8 mouse cellular contexts compared by ENCODE assay signal in genomic region chr6:121274356-121274755, GRCm38 (mm10). TPM values are rescaled to one million over a fixed set of nuclear protein-coding genes. Genes with fewer than 3 reads are reported as not detected.
DNase-seq lines count a peak whose midpoint lies in the region; ATAC-seq and TF ChIP-seq lines count a peak whose summit lies in the region.

No protein-coding gene starts in this region.

- ATAC-seq in embryonic facial prominence, embryonic 14.5 days (ENCODE audit: low read depth), result no peak
- ATAC-seq in megakaryocyte, adult 5-6 weeks (ENCODE audit: poor library complexity, severe bottlenecking), result peak; percentile 36; the same call in 1 of the 2 replicates
- ATAC-seq in inflammation-experienced regulatory T-cells, adult 6 months, result no peak

- no peaks in the 10 kb centered on the region for H3K36me3 ChIP-seq in ES-E14 (ENCODE audit: control insufficient read depth, insufficient read depth, low read length, poor library complexity, severe bottlenecking)
- no peaks in the 10 kb centered on the region for H3K36me3 ChIP-seq in embryonic facial prominence, embryonic 14.5 days (ENCODE audit: control insufficient read depth, insufficient read depth, low read length)

- intact Hi-C loops in heart, postnatal 25 days (cut with DNase I), result loop anchor here (5.0 kb wide), 1 partner anchor 63 kb away; no protein-coding TSS in a partner anchor

- H3K4me2 ChIP-seq in embryonic facial prominence, embryonic 14.5 days (ENCODE audit: low read depth, low read length), result no peak overlapping the region

- no peak overlapping the region for H3K9ac ChIP-seq in ES-E14 (ENCODE audit: insufficient read depth, low read depth, low read length, poor library complexity, severe bottlenecking)
- no peak overlapping the region for H3K9ac ChIP-seq in embryonic facial prominence, embryonic 14.5 days (ENCODE audit: low read depth, low read length)

- no peaks in the 10 kb centered on the region for H3K4me1 ChIP-seq in ES-E14 (ENCODE audit: control insufficient read depth in 2 of 2, insufficient read depth in 2 of 2, low read length in 2 of 2, poor library complexity in 1 of 2)
- no peaks in the 10 kb centered on the region for H3K4me1 ChIP-seq in embryonic facial prominence, embryonic 14.5 days (ENCODE audit: control insufficient read depth, insufficient read depth, low read length)

- H3K9me3 ChIP-seq in ES-E14 (ENCODE audit: control insufficient read depth, insufficient read depth, low read depth, low read length), result no peaks in the 10 kb centered on the region
- no peaks in the 10 kb centered on the region for H3K9me3 ChIP-seq in embryonic facial prominence, embryonic 14.5 days (ENCODE audit: control insufficient read depth, low read length)

- peak; percentile 10 for DNase-seq in heart, postnatal 4 days
- DNase-seq in heart, postnatal 25 days (ENCODE audit: low spot score), result no peak
- DNase-seq in 416B (ENCODE audit: low read depth), result peak; percentile 83
- DNase-seq in ES-E14 (ENCODE audit: low read depth, low spot score), result peak; percentile 57
- DNase-seq in embryonic facial prominence, embryonic 14.5 days (ENCODE audit: low spot score), result peak; percentile 51
- DNase-seq in ovary, postnatal 14 days (ENCODE audit: low spot score), result no peak

- no peak overlapping the region for H3K4me3 ChIP-seq in ES-E14 (ENCODE audit: insufficient read depth in 1 of 2, low read depth in 1 of 2, low read length in 2 of 2, poor library complexity in 1 of 2, severe bottlenecking in 1 of 2)
- H3K4me3 ChIP-seq in embryonic facial prominence, embryonic 14.5 days (ENCODE audit: low read depth, low read length), result no peak overlapping the region

- no peaks in the 10 kb centered on the region for H3K27me3 ChIP-seq in embryonic facial prominence, embryonic 14.5 days (replicated peaks; ENCODE audit: control insufficient read depth, insufficient read depth, low read length)

- H3K27ac ChIP-seq in ES-E14 (ENCODE audit: insufficient read depth, low read depth, low read length, poor library complexity, severe bottlenecking), result no peak overlapping the region
- H3K27ac ChIP-seq in embryonic facial prominence, embryonic 14.5 days (replicated peaks; ENCODE audit: low read depth, low read length), result no peak overlapping the region

- in situ Hi-C loops in ES-E14 (cut with MboI; ENCODE audit: low sequenced_read_pairs in 2 of 2, unreplicated experiment in 2 of 2), result loop anchor here in 1 of 2 experiments (25.0 kb wide), 1 partner anchor 88 kb away; no protein-coding TSS in a partner anchor

- WGBS in embryonic facial prominence, embryonic 14.5 days, result 80% methylated on average over 3 of the region's 3 CpGs

TF ChIP-seq in ES-E14, 5 proteins besides CTCF, POLR2A, EP300 and RAD21:
- TF ChIP-seq CHD2 (IDR thresholded peaks at IDR 0.05; ENCODE audit: low read depth, low read length), result no peak
- TF ChIP-seq MAFK (IDR thresholded peaks at IDR 0.05; ENCODE audit: insufficient read depth, low read depth, low read length), result no peak
- no peak for TF ChIP-seq ZNF384 (IDR thresholded peaks at IDR 0.05; ENCODE audit: low read depth, low read length)
- no peak for TF ChIP-seq HCFC1 (IDR thresholded peaks at IDR 0.05; ENCODE audit: borderline replicate concordance, insufficient read depth, low read length)
- TF ChIP-seq ZC3H11A (IDR thresholded peaks at IDR 0.05; ENCODE audit: borderline replicate concordance, low read depth, low read length), result 0 out of 2 replicates have a peak, but pooled peaks have one; percentile 2

RNA-seq across cellular contexts. Expression of gene Slc6a13, which starts 25.7 kb away (rescaled TPM):
- total RNA-seq in heart, postnatal 4 days (2021), result 1 to 10 TPM; 3.7 to 4.7 TPM
- total RNA-seq in heart, postnatal 25 days (2021), result under 1 TPM; 0.21 to 0.28 TPM
- 0.85 and 1.7 TPM in 2 replicates for total RNA-seq in ES-E14 (2012; rRNA removed)
- polyA plus RNA-seq in embryonic facial prominence, embryonic 14.5 days (2014; fragmentation: Nextera tagmentation; extraction: Ambion mirVana), result 10.6 and 11.5 TPM in 2 replicates
- 1.0 and 1.7 TPM in 2 replicates for total RNA-seq in megakaryocyte, adult 5-6 weeks (2015)
- total RNA-seq in megakaryocyte, adult 5-6 weeks (2017), result 1.2 and 3.3 TPM in 2 replicates
- 1 to 10 TPM in 1 of 3 experiments, under 1 TPM in 2; 0.50 to 1.8 (median 0.55) TPM for polyA plus RNA-seq in inflammation-experienced regulatory T-cells, adult 6 months (2017; shearing (Covaris generic))

RNA-seq across cellular contexts. Expression of gene Usp18, which starts 28.6 kb away (rescaled TPM):
- total RNA-seq in heart, postnatal 4 days (2021), result under 1 TPM; 0.67 to 0.68 TPM
- 1 to 10 TPM; 1.1 to 1.5 TPM for total RNA-seq in heart, postnatal 25 days (2021)
- 0.09 TPM in 1 of 2 replicates, not detected in the other for total RNA-seq in ES-E14 (2012; rRNA removed)
- 2.2 and 2.7 TPM in 2 replicates for polyA plus RNA-seq in embryonic facial prominence, embryonic 14.5 days (2014; fragmentation: Nextera tagmentation; extraction: Ambion mirVana)
- total RNA-seq in megakaryocyte, adult 5-6 weeks (2015), result 25.0 and 26.8 TPM in 2 replicates
- 14.2 and 20.7 TPM in 2 replicates for total RNA-seq in megakaryocyte, adult 5-6 weeks (2017)
- polyA plus RNA-seq in inflammation-experienced regulatory T-cells, adult 6 months (2017; shearing (Covaris generic)), result 10 to 100 TPM; 33.2 to 83.1 (median 69.4) TPM

Comparison
In these comparisons a context has a peak if more than half of its experiments do, and no peak if none do; other contexts are left out.
1. DNase-seq: peak in heart, postnatal 4 days (single experiment), 416B (single experiment), ES-E14 (single experiment) and embryonic facial prominence, embryonic 14.5 days (single experiment); none in heart, postnatal 25 days (single experiment) and ovary, postnatal 14 days (single experiment).
2. RNA of gene Usp18, which starts 28.6 kb away (total RNA-seq): 14.2 to 26.8 TPM in megakaryocyte, adult 5-6 weeks; 1.1 to 1.5 TPM in heart, postnatal 25 days, 0.67 to 0.68 TPM in heart, postnatal 4 days and 0.09 TPM in ES-E14; every median in the first group is over 4 times any median in the second.